Mouse (Mus musculus) kidney, postnatal 25 days (tissue): ENCODE results near the gene Gm44579.

ENCODE experiments used
- DNase-seq, 2 experiments: peaks; one replicate each; pipeline ENCODE4 v3.0.0; 2021; ENCODE audit warnings: mixed read lengths in 2 of 2

Gm44579 gene

GRCm38 (mm10) chr15:98167645-98168621, 52.8 kb downstream of the Gm44579 start:
- peak; percentile 65 to 74 for DNase-seq

DNA sequence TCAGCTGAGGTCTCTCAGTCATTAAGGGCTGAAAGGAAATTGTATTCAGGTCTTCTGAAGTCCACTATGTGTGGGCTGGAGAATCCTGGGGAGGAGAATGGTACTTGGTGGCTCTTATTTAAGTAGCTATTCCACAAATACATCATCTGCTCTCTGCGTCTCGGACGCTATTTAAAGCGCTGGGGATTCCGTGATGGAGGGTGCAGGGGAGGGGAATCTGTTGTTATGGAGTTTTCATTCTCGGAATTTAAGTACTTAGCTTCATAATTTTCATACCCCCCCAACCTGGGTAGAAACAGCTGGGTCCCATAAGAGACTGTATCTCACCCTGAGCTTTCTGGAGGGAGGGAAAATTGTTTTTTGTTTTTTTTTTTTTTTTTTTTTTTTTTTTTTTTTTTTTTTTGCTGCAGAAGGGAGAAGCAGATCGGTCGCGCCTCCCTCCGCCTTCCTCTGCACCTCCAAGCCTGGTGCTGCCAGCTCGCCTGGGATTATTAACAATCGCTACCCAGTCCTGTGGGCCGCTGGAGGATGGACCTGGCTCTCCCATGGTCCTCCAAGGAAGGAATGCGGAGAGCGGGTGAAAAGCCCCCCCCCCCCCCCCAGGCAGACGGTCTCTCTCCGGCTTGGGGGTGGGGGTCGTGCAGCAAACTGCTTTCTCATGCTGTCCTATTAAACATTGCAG, 53.7 kb downstream of the Gm44579 start, which contains the start of gene Ccdc184:
TSS of gene Ccdc184 (plus strand) at position 196 of the 682 bp plus-strand sequence.
- no peak for DNase-seq

DNA sequence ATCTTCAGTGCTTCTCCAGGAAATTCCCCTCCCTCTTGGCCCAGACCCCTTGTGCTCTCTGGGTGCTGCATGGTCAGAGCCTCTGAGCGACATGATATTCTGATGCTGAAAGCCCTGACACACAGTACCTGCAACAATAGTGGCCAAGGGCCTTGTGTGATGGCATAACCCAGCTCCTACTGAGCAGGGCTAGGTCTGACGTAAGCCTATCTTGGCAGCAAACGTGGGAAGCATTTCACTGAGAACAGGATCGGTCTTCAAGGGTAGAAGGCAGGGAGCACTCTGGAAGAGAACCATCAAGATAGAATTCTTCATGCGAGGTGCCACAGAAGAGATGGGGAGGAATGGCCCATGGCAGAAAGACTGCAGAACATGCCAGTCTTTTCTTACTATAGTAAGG, 55.3 kb downstream of the Gm44579 start, which contains the start of gene Asb8:
TSS of gene Asb8 (minus strand) at position 101 of the 400 bp plus-strand sequence.
- no peak for DNase-seq

GRCm38 (mm10) chr15:98162561-98162960, 58.2 kb downstream of the Gm44579 start:
- DNase-seq = no peak

DNA sequence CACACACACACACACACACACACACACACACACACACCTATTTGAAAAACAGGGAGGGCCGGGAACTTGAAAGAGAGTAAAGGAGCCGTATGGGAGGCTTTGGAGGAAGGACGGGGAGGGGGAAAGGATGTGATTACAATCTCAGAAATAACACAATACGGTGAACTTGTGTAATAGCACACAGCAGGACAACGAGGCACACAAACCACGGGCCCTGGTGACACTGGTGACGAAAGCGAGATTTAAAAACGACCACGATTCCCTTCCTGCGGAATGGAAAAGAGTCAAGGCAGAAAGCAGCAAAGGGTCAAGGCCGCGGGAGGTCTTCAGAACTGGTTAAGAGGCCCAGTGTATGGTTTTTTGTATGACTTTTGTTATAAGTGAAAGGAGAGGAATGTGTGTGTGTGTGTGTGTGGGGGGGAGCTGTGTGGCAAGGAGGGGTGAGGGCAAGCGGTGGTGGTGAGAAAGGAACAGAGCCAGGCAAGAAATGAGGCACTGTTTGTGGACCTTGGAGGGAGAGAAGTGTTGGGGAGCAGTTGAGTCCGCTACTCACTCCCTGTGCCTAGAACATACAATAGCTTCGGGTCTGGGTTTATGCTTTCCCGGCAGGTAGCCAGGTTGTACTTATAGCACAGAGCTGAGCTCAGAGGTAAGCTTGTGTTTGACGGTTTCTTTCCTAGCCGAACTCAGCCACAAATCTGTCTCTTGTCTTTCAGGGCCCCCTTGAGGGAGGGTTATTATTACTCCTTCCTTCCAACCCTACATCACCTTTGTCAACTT, 59.6 kb downstream of the Gm44579 start:
- no peak for DNase-seq

DNA sequence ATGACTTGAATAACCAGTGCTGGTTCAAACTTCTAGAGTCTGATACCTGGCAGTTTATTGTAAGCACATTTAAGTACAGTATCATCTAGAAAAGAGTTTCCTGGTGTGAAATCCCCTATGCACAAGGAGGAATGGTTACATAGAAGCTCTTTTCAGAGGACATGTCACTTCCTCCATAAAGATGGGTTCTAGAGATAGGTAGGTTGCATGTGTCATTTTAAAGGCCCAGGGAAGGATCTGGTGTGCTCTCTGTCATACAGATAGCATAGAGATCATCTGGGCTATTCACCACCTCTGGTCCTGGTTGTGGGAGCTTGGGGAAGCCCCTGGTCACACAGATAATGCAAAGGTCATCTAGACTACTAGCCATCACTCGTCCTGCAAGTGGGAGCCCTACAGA, 63.5 kb downstream of the Gm44579 start:
- DNase-seq = no peak

DNA sequence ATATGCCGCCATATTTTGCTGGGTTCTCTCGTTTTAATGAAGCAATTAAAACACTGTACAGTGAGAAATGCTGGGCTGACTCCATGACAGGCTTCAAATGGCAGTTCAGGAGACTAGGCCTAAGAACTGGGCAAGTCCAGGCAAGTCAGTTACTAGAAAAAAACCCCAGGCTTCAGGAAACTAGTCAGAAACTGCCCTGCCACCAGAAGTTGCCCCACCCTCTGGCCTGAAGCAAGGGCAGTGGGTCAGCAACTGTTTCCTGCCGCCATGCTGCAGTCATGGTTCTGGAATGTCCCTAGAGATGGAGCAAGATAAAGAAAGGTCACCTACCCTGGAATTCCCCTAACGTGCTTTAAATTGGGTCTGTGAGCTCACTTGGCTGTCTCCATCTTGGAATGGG, 64.8 kb downstream of the Gm44579 start:
- DNase-seq = no peak

DNA sequence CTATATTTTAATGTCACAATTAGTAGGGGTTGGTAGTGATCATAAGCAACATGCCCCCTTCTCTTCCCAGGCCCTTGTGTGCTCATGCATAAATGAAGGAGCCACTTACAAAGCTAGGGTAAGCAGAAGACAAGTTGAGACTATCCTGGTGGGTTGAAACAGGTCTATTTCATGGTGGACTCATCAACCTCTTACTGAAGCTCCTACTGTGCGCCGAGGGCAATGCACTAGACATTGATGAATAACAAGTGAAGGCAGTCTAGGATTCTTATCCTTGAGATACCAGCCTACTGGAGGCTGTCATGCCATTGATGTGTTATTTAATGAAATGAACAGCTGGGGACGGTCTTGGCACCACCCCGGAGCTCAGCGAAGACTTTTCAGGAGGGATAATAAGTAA, 65.5 kb downstream of the Gm44579 start:
- no peak for DNase-seq

DNA sequence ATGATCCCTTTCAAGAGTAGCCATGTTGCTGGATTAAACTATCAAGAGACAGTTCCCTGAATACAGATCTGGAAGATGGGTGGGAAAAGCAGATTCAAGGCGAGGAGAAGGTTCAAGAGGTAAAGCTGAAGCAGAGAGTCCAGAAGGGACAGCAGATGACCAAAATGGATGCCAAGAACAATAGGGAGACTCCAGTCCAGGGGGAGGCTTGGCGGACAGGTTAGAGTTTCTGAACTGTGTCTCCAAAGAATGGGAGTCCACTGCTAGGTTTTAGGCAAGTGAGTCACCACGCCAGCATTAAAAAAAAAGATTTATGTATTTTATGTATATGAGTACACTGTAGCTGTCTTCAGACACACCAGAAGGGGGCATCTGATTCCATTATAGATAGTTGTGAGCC, 66.1 kb downstream of the Gm44579 start:
- no peak for DNase-seq

GRCm38 (mm10) chr15:98154146-98154545, 66.6 kb downstream of the Gm44579 start:
- no peak for DNase-seq

DNA sequence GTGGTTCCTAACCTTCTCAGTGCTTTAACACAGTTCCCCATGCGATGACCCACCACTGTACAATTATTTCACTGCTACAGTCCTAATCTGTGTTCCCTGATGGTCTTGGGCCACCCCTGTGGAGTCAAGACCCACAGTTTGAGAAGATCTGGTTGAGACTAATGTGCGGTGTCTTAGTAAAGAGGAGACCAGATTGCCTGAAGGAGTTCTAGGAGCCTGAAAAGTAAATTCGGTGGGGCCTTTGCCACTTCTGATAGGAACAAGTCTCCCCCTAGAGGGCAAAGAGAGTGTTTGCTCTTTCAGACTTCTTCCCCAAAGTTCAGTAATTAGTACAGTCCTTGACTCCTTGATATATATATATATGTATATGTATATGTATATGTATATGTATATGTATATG, 67.2 kb downstream of the Gm44579 start:
- peak; percentile 6 to 29 for DNase-seq

DNA sequence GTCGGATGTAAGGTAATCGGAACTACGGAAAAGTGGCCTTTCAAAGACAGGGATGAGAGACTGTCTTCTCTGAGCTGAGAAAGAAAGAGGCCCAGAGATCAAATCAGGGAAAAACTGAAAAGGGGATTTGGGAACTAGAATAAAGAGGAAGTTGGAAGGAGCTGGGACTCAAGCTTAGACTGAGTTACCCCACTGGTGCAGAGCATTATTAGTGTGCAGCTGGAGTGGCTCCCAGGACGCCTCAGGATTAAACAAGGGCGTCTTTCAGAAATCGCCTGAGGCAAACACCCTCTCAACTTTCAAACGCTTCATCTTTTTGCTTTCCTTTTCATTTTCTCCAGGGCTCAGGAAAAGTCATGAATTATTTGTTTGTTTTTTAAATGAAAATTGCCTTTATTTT, 67.9 kb downstream of the Gm44579 start:
- DNase-seq = no peak

GRCm38 (mm10) chr15:98149166-98149602, 71.6 kb downstream of the Gm44579 start:
- no peak for DNase-seq

GRCm38 (mm10) chr15:98148356-98148755, 72.4 kb downstream of the Gm44579 start:
- no peak for DNase-seq

GRCm38 (mm10) chr15:98145559-98146181, 75.1 kb downstream of the Gm44579 start:
- DNase-seq = peak; percentile 95 to 97

GRCm38 (mm10) chr15:98144861-98145507, 75.8 kb downstream of the Gm44579 start:
- peak; percentile 33 to 59 for DNase-seq

DNA sequence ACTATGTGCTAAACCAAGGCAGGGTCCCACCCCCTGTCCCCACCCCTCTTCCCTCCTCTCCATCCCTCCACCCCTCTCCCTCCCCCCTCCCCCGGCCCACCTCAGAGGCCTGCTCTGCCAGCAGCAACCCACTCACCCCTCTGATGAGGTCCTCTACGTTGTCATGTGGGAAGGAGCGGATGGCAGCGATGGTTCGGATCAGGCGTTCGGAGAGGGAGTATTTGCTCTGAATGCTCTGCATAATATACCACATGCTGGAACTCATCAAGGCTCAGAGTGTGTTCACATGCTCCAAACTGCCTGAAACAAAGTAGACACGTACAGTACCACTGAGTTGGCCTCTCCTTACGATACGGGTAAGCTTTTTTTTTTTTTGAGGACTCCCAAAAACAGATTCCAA, 78.3 kb downstream of the Gm44579 start:
- no peak for DNase-seq

GRCm38 (mm10) chr15:98140809-98141208, 80.0 kb downstream of the Gm44579 start:
- no peak for DNase-seq

DNA sequence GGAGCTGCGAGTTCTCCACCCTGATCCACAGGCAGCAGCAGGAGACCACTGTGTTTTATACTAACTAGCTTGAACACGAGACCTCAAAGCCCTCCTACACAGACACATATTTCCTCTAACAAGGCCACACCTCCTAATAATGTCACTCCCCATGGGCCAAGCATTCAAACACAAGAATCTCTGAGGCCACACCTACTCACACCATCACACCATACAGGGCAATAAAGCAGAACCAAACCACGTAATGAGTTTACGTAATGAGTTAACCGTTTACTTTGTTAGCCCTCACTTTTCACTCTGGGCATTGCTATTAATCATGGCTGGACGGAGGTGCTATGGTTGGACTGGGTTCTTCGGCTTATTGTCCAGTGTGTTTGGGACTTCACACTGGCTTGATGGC, 81.0 kb downstream of the Gm44579 start:
- DNase-seq = no peak

DNA sequence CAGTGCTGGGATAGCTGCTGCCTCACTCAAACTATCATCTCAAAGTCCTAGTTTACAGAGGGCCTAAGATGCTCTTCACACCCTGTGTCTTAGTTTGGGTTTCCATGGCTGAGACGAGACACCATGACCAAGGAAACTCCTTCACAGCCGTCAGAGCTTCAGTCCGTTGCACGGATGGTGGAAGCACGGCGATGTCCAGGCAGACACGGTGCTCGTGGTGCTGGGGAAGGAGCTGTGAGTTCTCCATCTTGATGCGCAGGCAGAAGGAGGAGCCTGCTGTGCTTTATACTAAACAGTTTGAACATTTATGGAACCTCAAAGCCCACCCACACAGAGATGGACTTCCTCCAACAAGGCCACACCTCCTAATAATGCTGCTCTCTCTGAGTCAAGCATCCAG, 83.9 kb downstream of the Gm44579 start:
- no peak for DNase-seq
